Mouse (Mus musculus): ENCODE data around the gene Pdf. TPM values are rescaled to one million over a fixed set of nuclear protein-coding genes. Genes with fewer than 3 reads are reported as not detected.
"Not testable (repeated sequence)": the region's sequence is repeated elsewhere in the genome, so short reads cannot be mapped to it uniquely, and the experiment has no call there.

Pdf gene
- total RNA-seq, 2 experiments from 2014 or later: 49.4 to 49.6 TPM

DNA sequence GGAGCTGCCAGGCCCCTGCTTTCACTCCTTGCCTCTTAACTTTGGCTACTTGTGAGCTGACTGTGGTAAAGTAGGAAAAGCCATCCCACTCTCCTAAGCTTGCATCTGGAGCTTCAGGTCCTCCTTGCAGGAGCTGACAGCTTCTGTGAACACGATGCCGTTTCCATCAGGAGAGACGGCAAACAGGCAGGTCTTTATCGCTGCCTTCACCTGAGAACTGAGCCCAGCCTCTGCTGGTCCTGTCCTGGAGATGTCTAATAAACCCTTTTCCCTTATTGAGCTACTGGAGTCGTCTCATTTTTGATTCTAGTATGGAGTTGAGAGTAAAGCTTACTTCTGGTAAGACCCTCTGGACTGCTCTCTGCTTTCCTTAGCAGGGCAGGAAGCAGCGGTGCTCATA, 2.9 kb downstream of the Pdf start:
- DNase-seq: no peak
- intact Hi-C loops (cut with DNase I): no loop called here

DNA sequence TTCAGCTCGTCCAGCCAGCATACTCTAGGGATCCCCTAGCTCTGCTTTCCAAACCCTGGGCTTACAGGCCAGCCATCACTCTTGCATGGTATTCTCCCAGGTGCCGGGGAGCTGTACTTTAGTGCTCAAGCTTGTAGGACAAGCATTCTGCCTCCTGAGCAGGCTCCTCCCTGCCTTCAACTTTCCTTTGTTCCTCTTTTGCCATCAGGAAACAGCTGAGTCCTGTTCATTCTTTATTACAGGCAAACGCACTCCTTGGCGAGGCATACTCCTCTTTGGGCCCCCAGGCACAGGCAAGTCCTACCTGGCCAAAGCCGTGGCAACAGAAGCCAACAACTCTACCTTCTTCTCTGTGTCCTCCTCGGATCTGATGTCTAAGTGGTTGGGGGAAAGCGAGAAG, 7.8 kb downstream of the Pdf start:
- DNase-seq: no peak
- intact Hi-C loops (cut with DNase I): no loop called here

DNA sequence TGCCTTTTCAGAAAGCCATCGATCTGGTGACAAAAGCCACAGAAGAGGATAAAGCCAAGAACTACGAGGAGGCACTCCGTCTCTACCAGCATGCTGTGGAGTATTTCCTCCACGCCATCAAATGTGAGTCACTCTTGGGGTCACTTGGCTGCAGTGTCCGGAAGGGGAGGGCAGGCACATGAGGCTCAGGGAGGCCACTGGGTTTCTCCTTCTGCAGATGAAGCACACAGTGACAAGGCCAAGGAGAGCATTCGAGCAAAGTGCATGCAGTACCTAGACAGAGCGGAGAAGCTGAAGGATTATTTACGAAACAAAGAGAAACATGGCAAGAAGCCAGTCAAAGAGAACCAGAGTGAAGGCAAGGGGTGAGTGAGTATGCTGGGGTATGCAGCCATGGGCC, 11.8 kb downstream of the Pdf start:
- intact Hi-C loops (cut with DNase I): no loop called here
- DNase-seq: no peak

DNA sequence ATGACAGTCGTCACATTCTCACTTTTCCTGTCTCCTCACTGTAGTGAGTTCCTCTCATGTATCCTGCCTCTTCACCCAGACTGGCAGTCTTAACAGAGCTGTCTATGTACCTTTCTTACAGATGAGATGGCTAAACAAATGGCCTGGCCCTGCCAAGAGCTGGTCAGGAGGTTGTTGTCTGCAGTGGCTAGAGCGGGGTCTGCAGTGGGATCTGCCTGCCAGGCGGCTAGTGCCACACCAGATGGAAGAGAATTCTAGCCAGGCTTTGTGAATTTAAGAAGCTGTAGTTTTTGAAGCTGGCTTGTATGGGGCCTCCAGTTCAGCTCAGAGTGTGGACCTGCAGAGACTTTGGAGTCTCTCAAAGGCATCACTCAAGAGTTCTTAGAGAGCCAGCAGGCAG, 12.8 kb downstream of the Pdf start:
- no peak for DNase-seq
- intact Hi-C loops (cut with DNase I): no loop called here

- intact Hi-C loops (cut with DNase I): not testable (repeated sequence)
These were observed 14.8 kb downstream of the Pdf start for GRCm38 (mm10) chr8:107033609-107034008.

GRCm38 (mm10) chr8:107031577-107032090, 16.8 kb downstream of the Pdf start:
- intact Hi-C loops (cut with DNase I): loop anchor here (2.0 kb wide), 1 partner anchor 17 kb away; the partner anchor contains the start of gene Pdf
- no peak for DNase-seq

More at GRCm38 (mm10) chr8:107033609-107034008, 14.8 kb downstream of the Pdf start:
- DNase-seq: not testable (repeated sequence)

DNA sequence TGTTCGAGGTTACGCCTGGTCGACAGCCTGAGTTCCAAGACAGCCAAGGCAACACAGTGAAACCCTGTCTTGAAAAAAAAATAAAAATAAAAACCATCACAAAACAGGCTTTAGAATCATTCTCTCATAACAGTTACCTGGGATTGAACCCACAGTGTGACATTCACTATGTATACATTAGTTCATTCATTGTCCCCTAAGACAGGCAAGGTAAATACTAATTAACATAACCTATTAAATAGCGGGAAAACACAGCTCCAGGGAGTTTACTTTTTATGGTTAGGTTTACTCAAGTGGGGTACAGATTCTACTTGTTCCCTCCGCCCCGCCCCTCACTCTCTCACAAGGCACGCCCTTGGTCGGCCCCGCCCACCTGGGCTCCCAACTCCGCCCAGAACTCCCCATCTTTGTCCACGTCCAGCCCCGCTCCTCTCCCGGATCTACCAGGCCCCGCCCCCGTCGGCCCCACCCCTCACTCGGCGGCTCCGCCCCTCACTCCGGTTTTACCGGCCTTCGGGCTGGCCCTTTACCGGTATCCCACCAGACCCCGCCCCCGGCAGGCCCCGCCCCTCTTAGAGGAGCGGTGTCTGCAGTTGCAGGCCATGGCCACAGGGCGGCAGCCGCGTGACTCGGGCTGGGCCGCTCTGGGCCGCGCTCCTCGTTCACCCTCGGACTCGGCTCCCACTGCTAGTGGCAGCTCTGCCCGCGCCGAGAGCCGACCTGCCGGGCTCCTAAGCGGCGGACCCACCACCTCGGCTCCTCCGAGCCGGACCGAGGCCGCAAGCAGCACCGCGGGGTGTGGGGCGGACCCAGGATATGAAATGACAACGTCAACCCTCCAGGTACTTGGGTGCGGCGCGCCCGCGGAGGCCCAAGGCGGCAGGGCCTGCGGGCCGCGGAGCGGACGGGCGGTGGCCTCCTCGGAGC, 17.5 kb downstream of the Pdf start, which contains the start of gene Vps4a:
Vps4a (plus strand) TSS at position 573 of the 927 bp plus-strand sequence.
- intact Hi-C loops (cut with DNase I): loop anchor here (2.0 kb wide), 1 partner anchor 18 kb away; the partner anchor contains the start of gene Pdf
- peak; percentile 98 to 99 for DNase-seq

- intact Hi-C loops (cut with DNase I): loop anchor here (2.0 kb wide), 1 partner anchor 19 kb away; the partner anchor contains the start of gene Pdf
These were observed 18.4 kb downstream of the Pdf start for GRCm38 (mm10) chr8:107030058-107030457.

DNA sequence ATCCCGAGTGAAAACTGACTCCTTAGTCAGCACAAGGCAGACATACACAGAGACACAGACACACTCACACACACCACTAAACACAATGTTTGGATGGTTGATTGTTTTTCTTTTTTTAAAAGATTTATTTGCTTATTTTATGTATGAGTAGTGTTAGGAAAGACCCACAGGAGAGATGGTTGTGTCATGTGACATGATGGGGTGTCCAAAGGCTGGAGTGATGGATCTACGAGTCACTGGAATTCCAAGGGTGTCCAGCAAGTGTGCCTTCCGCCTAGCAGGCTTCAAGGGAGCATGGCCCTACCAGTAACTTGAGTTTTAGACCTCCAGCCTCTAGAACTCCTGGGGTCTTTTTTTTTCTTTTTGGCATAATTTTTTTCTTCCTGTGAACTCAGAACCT, 19.1 kb downstream of the Pdf start:
- DNase-seq: no peak
- intact Hi-C loops (cut with DNase I): no loop called here

More at GRCm38 (mm10) chr8:107030058-107030457, 18.4 kb downstream of the Pdf start:
- DNase-seq: no peak

GRCm38 (mm10) chr8:107023479-107023878, 24.9 kb downstream of the Pdf start:
- DNase-seq: no peak
- intact Hi-C loops (cut with DNase I): no loop called here

- intact Hi-C loops (cut with DNase I): no loop called here
- DNase-seq: no peak
These were observed 33.5 kb downstream of the Pdf start for GRCm38 (mm10) chr8:107014915-107015314.

DNA sequence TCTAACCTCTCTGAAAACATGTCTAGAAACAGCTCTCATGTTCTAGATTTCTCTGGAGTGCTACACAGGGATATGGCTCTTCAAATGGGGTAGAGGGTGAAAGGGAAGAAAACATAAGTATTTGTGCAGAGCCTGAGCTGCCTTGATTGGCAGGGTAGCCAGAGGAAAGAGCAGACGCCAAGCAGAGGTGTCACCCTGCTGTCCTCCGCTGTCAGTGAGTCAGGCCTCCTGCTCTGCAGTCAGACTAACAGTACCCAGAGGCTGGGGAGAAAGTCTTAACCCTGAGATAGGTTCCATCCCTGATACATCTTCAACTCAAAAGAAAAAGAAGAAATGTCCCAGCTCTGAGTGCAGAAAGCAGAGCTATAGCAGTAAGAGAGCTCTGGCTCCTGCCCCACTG, 35.7 kb downstream of the Pdf start:
- intact Hi-C loops (cut with DNase I): no loop called here
- DNase-seq: no peak

DNA sequence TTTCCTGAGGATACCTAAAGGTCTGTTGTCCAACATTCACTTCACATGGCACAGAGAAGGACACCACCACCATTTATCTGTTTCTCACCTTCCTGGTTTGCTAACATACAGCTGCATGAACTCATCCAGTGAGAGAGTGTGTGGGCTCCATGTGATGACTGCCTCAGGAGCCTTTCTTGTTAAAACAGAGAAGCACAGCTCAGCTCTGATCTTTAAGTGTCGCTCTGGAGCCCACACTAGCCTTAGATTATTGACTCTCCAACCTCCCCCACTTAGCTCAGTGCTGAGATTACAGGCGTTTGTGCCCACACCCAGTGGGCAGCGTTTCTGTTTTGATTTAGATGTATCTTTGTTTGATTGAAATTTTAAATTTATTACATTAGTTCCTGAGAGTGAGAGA, 40.6 kb downstream of the Pdf start:
- DNase-seq: no peak
- intact Hi-C loops (cut with DNase I): no loop called here

DNA sequence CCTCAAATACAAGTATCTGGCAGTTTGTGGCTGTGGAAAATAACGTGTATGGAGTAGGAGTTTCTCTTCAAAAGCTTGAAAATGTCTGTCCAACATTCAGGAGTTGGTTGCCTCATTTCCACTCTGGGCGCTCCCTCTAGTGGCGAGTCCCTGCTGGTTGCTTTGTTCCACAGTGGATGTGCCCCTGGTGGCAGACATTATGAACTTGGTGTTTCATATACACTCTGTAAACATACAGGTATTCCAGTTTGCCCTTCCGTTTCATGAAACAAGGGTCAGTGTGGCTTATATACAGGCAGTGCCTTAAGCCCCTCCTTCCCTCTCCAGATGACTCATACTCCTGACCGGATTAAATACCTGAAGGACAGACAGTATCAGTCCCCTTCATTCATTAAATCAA, 45.9 kb downstream of the Pdf start:
- DNase-seq: peak; percentile 90 to 94
- intact Hi-C loops (cut with DNase I): loop anchor here (2.0 to 5.0 kb wide), 3 partner anchors 72 to 310 kb away; no protein-coding TSS in a partner anchor

GRCm38 (mm10) chr8:106999068-106999467, 49.3 kb downstream of the Pdf start:
- intact Hi-C loops (cut with DNase I): no loop called here
- DNase-seq: peak; percentile 66 to 67

DNA sequence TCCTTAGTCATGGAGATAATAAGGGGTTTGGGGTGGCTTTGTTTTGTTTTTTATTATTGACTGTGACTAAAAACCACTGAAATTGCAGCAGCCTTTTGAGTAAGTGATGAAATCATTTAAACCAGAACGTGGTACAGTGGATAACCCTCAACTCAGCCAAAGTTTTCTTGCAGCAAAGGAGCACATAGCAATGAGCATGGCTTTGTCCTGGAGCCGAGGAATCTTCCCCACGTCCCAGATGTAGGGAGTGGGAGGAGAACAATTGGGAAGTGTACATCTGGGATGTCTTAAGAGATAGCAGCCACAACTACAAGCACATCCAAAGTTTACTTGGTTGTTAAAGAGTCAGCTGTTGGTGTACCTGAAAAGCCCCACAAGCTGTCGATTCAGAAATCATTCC, 51.0 kb downstream of the Pdf start:
- intact Hi-C loops (cut with DNase I): no loop called here
- DNase-seq: no peak

GRCm38 (mm10) chr8:106996339-106996738, 52.1 kb downstream of the Pdf start:
- DNase-seq; intact Hi-C loops (cut with DNase I): not testable (repeated sequence)
